Mouse (Mus musculus) heart, postnatal 36 days (tissue): Measurements from ENCODE around the gene Srrm2. TPM values are rescaled to one million over a fixed set of nuclear protein-coding genes. Genes with fewer than 3 reads are reported as not detected.

Experiments used
- DNase-seq, 2 experiments: peaks; one replicate each; pipeline ENCODE4 v3.0.0; 2021 to 2022
- intact Hi-C: fragments of 180-260 bp; cut with DNase I; formaldehyde crosslinking; loops from one replicate; pipeline ENCODE4 v1.15.1; 2025
- microRNA-seq, 2 experiments: library from miRNA; unstranded; fragments of <30 nt; microRNA quantifications; one replicate each; pipeline ENCODE4 v1.2.0; 2021; ENCODE audit warnings: borderline number of aligned reads in 2 of 2
- total RNA-seq, 2 experiments: library from RNA; stranded (reverse); gene quantifications; 2 replicates each; pipeline ENCODE4 v1.2.3; 2021

Gene Srrm2
- total RNA-seq, 2 experiments from 2014 or later: 154 to 159 TPM

DNA sequence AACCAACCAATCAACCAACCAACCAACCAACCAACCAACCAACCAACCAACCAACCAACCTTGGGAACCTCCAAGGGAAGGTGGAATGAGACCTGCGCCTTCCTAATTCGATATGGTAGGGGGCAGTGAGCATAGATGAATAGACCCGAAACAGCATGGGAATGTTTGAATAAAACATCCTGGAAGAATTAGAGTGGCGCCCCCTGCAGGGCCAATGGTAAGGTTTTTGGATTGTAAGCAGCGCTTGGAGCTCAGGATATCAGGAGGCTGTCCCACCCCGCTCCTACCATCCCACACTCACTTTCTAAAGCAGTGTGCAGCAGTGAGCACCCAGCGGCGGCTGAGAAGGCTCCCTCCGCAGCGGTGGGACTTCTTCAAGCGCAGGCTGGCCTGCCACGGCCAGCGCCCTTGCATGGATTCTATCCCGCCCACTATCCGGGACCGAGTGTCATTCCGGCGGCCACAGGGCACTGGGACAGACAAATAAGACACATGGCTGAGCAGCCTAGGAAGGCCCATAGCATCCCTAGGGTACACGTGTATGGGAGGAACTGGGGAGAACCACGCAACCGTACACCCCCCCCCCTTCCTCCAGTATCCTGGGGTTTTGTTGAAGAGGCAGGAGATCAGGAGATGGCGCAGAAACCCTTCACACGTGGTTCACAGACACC lies 52.9 kb downstream of the Srrm2 start:
- no peak for DNase-seq
- intact Hi-C loops: loop anchor here (2.0 kb wide), 1 partner anchor 68 kb away; no protein-coding TSS in a partner anchor

DNA sequence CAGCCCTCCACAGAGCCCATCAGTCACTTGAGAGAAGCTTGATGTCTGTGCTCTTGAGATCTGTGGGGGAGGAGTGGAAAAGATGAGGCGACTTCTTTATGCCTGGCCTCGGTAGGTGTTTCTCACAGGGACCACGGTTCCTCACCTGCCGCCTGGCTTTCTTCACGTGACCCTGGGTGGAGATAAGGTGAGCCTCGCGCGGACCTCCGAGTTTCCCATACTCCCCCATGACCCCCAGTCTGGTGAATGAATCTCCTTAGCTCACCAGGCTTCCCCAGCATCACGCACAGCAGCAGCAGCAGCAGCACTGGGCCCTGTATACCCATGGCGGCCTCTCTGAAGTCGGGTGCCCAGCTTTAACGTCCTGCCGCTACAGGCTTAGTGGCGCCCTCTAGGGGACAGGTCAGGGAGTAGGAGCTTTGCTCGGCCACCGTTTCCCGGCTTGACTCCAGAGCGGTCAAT lies 53.5 kb downstream of the Srrm2 start, which contains the start of the genes Prss32 and Prss41:
Gene Prss32, plus strand, starts transcription at position 44 of the 462 bp plus-strand sequence.
Gene Prss41, minus strand, starts transcription at position 361 of the 462 bp plus-strand sequence.
- intact Hi-C loops: loop anchor here (2.0 kb wide), 1 partner anchor 69 kb away; no protein-coding TSS in a partner anchor
- peak in 1 of 2 experiments; percentile 61 for DNase-seq

DNA sequence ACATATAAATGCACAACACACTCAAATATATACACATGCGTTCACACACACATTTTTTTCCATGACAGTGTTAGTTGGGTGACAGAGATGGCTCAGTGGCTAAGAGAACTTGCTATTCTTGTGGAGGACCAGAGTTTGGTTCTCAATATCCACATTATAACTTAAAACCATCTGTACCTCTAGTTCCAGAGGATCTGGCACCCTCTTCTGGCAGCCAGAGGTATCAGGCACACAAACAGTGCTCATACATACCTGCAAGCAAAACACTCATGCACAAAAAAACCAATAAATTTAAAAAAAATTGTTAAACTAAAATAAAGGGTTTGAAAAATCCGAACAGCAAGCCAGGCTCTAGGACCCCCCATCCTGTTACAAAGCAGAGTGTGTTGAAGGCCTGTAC lies 59.7 kb downstream of the Srrm2 start:
- intact Hi-C loops: loop anchor here (2.0 kb wide), 2 partner anchors 75 to 101 kb away; no protein-coding TSS in a partner anchor
- DNase-seq: no peak

DNA sequence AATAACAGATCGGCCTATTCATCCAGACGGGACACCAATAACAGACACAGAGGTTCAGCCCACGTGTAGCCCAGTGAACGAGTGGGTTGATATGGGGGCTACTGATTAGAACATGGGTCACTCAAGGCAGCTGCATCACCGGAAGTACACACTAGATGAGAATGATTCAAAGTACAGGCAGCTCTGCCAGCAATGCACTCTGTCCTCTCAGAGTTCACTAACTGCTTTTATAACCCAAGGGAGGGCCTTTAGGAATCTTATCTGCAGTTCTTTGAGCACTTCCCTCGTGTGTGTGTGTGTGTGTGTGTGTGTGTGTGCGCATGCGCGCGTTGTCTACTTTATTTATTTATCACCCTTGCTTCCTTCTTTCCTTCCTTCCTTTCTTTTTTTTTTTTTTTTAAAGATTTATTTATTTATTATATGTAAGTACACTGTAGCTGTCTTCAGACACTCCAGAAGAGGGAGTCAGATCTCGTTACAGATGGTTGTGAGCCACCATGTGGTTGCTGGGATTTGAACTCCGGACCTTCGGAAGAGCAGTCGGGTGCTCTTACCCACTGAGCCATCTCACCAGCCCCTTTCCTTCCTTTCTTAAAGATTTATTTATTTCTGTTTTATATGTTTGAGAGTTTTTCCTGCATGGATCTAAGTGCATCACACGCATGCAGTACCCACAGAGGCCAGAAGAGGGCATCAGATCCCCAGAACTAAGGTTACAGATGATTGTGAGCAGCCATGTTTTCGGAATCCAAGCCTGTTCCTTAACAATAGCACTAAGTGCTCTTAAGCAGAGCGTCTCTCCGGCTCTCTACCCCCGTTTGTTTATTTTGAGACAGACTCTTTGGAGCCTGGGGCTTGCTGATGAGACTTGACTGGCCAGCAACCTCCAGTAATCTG lies 60.8 kb downstream of the Srrm2 start:
- intact Hi-C loops: loop anchor here (1.0 to 2.0 kb wide), 3 partner anchors 76 to 109 kb away; no protein-coding TSS in a partner anchor
- peak; percentile 46 to 74 for DNase-seq

DNA sequence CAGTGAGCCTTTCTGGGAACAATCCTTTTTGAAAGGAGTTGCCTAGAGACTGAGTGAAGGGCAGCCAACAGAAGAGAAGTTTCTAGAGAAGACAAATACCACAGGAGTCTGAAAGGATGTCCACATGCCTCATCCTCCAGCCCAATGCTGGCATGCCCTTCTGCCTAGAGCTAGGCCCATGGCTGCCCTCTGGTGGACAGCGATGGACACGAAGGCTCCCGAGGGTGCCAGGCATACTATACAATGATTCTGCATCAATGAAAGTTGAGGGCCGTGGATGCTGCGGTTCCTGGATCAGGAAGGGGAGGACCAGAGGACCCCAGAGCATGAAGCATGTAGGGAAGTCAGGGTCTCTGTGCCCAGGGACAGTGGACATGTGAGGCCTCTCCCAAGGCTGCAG lies 63.0 kb downstream of the Srrm2 start:
- intact Hi-C loops: no loop called here
- DNase-seq: peak in 1 of 2 experiments; percentile 51

DNA sequence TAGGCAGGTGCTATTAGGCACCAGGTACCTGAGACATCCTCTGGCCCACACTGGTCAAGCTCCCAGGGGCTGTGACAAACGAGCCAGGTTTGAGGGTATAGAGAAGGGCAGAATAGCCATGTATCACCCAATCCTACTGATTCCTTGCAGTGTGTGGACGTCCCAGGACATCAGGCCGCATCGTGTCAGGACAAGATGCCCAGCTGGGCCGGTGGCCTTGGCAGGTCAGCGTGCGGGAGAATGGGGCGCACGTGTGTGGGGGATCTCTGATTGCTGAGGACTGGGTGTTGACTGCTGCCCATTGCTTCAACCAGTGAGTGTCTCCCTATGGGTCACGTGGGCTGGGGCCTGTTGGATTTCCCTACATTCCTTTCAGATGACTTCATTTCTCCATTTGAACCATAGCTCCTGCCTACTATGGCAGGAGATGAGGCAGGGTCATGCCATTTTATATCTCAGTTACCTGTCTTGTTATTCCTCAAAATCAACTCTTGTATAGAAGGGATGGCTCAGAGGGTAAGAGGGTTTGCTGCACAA lies 64.0 kb downstream of the Srrm2 start:
- intact Hi-C loops: no loop called here

DNA sequence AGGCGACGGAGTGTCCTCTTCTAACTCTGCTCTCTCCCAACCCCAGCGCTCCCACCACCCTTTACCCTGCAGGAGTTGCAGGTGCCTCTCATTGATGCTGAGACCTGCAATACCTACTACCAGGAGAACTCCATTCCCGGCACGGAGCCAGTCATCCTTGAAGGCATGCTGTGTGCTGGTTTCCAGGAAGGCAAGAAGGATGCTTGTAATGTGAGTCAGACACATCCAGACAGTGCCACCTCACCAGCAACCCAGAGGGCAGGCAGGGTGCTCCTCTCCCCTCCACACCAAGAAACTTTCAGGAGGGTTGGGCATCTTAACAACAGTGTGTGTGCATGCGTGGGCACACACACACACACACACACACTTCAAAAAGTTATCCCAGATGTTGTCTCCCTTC lies 66.9 kb downstream of the Srrm2 start:
- intact Hi-C loops: no loop called here
- no peak for DNase-seq

More for the DNA sequence above, 64.0 kb downstream of the Srrm2 start:
- DNase-seq: no peak

DNA sequence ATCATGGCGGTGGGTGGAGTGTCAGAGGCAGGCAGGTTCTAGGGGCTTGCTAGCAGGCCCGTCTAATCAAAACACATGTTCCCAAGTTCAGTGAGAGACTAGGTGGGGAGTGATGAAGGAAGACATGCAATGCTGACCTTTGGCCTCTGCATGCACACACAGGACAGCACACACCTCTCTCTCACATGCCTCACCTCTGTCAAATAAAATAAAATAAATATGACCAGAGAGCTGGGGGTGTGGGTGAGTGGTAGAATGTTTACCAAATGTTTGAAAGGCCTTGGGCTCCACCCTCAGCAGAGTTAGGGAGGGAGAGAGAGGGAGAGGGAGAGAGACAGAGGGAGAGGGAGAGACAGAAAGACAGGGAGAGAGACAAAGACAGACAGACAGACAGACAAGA lies 67.6 kb downstream of the Srrm2 start:
- no peak for DNase-seq
- intact Hi-C loops: no loop called here

DNA sequence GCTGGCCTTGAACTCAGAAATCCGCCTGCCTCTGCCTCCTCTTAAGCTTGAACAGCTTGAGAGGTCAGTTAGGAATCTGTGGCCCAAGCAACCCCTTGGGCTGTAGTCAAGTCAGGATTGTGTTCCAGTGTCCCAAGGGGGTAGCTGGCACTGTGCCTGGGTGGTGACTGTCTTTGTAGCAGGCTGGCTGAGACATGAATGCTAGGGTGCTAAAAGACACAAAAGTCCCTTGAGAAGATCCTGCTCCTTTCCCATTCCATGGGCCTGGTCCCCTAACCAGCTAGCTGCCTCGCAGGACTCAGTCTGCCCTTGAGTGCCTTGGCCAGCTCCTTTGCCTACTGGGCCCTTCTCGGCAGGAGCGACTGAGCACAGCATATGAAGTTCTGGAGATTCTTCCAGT lies 72.6 kb downstream of the Srrm2 start:
- intact Hi-C loops: no loop called here
- no peak for DNase-seq

DNA sequence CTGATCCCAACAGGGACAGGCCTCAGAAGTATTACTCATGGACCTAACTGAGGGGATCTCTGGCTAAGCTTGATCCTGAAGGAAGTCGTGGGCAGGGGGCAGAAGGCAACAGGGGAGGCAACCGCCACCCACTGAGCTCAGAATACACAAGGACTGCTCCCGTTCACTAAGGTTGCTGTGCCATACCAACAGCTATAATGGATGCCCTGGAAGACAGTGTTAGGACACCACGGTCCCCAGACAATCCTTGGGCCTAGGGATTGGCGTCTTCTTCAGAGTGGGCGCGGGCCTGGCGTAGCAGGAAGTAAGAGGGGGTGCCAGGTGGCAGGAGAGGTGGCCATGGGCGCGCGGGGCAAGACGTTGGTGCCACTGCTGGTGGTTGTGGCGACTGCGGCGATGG lies 77.4 kb downstream of the Srrm2 start, which contains the start of gene Prss21:
Gene Prss21, plus strand, starts transcription at position 301 of the 400 bp plus-strand sequence.
- no peak for DNase-seq
- intact Hi-C loops: no loop called here

DNA sequence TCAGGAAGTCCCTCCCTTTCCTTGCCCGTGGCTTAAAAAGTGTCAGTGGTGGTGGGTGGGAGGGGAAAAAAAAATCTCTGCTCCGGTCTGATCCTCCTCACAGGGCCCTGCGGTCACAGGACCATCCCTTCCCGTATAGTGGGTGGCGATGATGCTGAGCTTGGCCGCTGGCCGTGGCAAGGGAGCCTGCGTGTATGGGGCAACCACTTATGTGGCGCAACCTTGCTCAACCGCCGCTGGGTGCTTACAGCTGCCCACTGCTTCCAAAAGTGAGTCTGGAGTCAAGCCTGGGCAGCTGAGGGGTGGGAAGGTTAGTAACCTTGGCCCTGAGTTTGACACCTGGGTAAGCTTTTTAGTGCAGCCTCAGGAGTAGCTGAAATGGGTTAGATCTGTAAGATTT lies 78.2 kb downstream of the Srrm2 start:
- intact Hi-C loops: no loop called here
- DNase-seq: no peak

Small RNAs within 50 kb of the gene (microRNA-seq; reads per million reads assigned to microRNA genes)
- 0.72 to 2.0 reads per million in 2 experiments for gene Mir5125

Other genes starting within 250 kb of the Srrm2 start
- gene Zfp213, start 226.3 kb upstream of the Srrm2 start, total RNA-seq: 1 to 10 TPM; 4.9 to 5.1 TPM
- gene Zfp13, start 191.0 kb upstream of the Srrm2 start, total RNA-seq: 1 to 10 TPM; 2.4 to 4.1 TPM
- gene Zscan10, start 189.7 kb upstream of the Srrm2 start, total RNA-seq: not detected
- gene Mmp25, start 145.3 kb upstream of the Srrm2 start, total RNA-seq: under 1 TPM in 1 of 2 experiments, not detected in 1; 0.14 TPM
- not detected for gene Bicdl2, start 130.0 kb upstream of the Srrm2 start, total RNA-seq
- 100 to 1,000 TPM; 196 to 206 TPM for gene Hcfc1r1, start 116.9 kb upstream of the Srrm2 start, total RNA-seq
- 10 to 100 TPM; 11.6 to 11.7 TPM for gene Thoc6, start 116.7 kb upstream of the Srrm2 start, total RNA-seq
- 100 to 1,000 TPM in 1 of 2 experiments, 10 to 100 TPM in 1; 59.4 to 101 TPM for gene Tnfrsf12a, start 113.1 kb upstream of the Srrm2 start, total RNA-seq
- not detected for gene Cldn6, start 111.3 kb upstream of the Srrm2 start, total RNA-seq
- gene Cldn9, start 106.5 kb upstream of the Srrm2 start, total RNA-seq: not detected
- gene 1520401A03Rik, start 67.7 kb upstream of the Srrm2 start, total RNA-seq: not detected
- 1 to 10 TPM; 1.2 to 1.6 TPM for gene Pkmyt1, start 64.2 kb upstream of the Srrm2 start, total RNA-seq
- gene Paqr4, start 49.7 kb upstream of the Srrm2 start, total RNA-seq: 10 to 100 TPM; 20.0 to 28.5 TPM
- gene Kremen2, start 44.7 kb upstream of the Srrm2 start, total RNA-seq: not detected
- 10 to 100 TPM; 31.8 to 33.3 TPM for gene Flywch1, start 18.9 kb upstream of the Srrm2 start, total RNA-seq
- gene Flywch2, start 4.5 kb upstream of the Srrm2 start, total RNA-seq: under 1 TPM; 0.78 to 0.81 TPM
- gene Elob, start 38.6 kb downstream of the Srrm2 start, total RNA-seq: 100 to 1,000 TPM; 345 to 363 TPM
- gene Prss33, start 45.5 kb downstream of the Srrm2 start, total RNA-seq: not detected
- gene Prss32, start 53.3 kb downstream of the Srrm2 start, total RNA-seq: not detected
- not detected for gene Prss41, start 53.6 kb downstream of the Srrm2 start, total RNA-seq
- not detected for gene Prss21, start 77.5 kb downstream of the Srrm2 start, total RNA-seq
- not detected for gene Dcpp1, start 90.3 kb downstream of the Srrm2 start, total RNA-seq
- not detected for gene Dcpp2, start 90.3 kb downstream of the Srrm2 start, total RNA-seq
- gene Dcpp3, start 126.9 kb downstream of the Srrm2 start, total RNA-seq: not detected
- gene Sbp, start 151.1 kb downstream of the Srrm2 start, total RNA-seq: not detected
- not detected for gene Sbpl, start 164.7 kb downstream of the Srrm2 start, total RNA-seq
- gene Prss30, start 190.0 kb downstream of the Srrm2 start, total RNA-seq: not detected
- not detected for gene Prss22, start 207.6 kb downstream of the Srrm2 start, total RNA-seq
- gene Prss27, start 247.6 kb downstream of the Srrm2 start, total RNA-seq: not detected